Mouse (Mus musculus) thymus, postnatal 36 days (tissue): Measurements from ENCODE around the gene Btbd35f21.
"Not testable (repeated sequence)": the region's sequence is repeated elsewhere in the genome, so short reads cannot be mapped to it uniquely, and the experiment has no call there.

ENCODE experiments used
- DNase-seq, 2 experiments: peaks; one replicate each; pipeline ENCODE4 v3.0.0; 2022; ENCODE audit warnings: mixed read lengths in 2 of 2

Gene Btbd35f21

DNA sequence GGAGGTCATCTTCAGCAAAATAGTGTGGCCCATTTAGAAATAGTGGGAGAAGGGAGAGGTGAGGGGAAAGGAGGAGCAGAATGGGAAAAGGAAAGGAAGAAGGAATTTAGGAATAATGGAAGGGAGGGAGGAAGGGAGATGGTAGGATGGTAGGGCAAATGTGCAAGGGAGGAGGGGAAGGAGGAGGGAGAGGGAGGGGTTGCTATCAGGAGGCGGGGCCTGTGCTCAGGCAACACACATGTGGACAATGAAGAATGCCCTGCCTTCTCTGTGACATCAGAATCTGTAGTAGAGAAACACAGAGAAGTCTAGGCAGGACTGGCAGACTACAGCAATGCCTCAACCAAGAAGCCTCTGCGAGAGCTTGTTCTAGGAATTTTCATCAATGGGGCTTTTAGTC is at the start of gene Btbd35f21:
TSS of gene Btbd35f21 (plus strand) at position 301 of the 400 bp plus-strand sequence.
- not testable (repeated sequence) for DNase-seq
